16 mouse cellular contexts compared by ENCODE assay signal in the genomic region with DNA sequence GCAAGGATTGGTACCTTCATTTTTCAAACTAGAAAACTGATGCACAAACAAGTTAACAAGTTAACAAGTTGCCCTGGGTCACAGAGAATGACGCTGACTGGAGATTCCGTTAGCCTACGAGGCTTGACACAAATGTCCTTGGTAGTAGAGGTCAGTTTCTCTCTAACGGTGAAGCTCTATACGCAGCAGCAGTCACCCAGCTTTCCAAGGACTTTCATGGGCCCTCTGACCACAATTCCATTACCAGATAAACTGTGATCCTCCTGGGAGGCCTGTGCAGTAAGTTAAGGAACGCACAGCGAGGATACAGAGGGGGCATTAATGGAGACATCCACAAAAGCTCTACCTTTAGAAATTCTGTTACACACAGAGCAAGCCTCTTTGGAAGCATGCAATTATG.
"Had no signal": no experiment of that assay in that cellular context is flagged by ENCODE, and none has a peak within 500 bp of the region (broad histone marks: within the 10 kb centered on the region; RNA-seq: fewer than 3 reads in every experiment).

No protein-coding gene starts in this region.

- ATAC-seq: liver, postnatal 0 days; midbrain, embryonic 15.5 days had no signal

- H3K36me3 ChIP-seq: limb, embryonic 12.5 days; liver, embryonic 13.5 days; lung, embryonic 15.5 days; midbrain, embryonic 15.5 days; neural tube, embryonic 12.5 days had no signal

- H3K9ac ChIP-seq: limb, embryonic 12.5 days; liver, embryonic 13.5 days; liver, postnatal 0 days; lung, embryonic 15.5 days; midbrain, embryonic 15.5 days; neural tube, embryonic 12.5 days had no signal

- DNase-seq: kidney, postnatal 4 days; liver; liver, embryonic 13.5 days; liver, postnatal 0 days; lung, postnatal 14 days; thymus, postnatal 4 days had no signal

- H3K27ac ChIP-seq: kidney, postnatal 0 days; layer of hippocampus, adult 2 months; limb, embryonic 12.5 days; liver, embryonic 13.5 days; lung, embryonic 15.5 days; macrophage; midbrain, embryonic 15.5 days; neural tube, embryonic 12.5 days; stomach, postnatal 0 days had no signal

- H3K4me2 ChIP-seq: limb, embryonic 12.5 days; liver, embryonic 13.5 days; lung, embryonic 15.5 days; midbrain, embryonic 11.5 days; midbrain, embryonic 15.5 days; neural tube, embryonic 12.5 days had no signal

- H3K4me3 ChIP-seq: layer of hippocampus, adult 2 months; limb, embryonic 12.5 days; liver, embryonic 13.5 days; lung, embryonic 15.5 days; megakaryocyte, embryonic 14.5 days; midbrain, embryonic 15.5 days; neural tube, embryonic 12.5 days had no signal

- H3K9me3 ChIP-seq: limb, embryonic 12.5 days; liver, embryonic 13.5 days; lung, embryonic 15.5 days; megakaryocyte, embryonic 14.5 days; midbrain, embryonic 15.5 days; neural tube, embryonic 12.5 days had no signal

- H3K27me3 ChIP-seq: limb, embryonic 12.5 days; liver, embryonic 13.5 days; lung, embryonic 15.5 days; megakaryocyte, embryonic 14.5 days; midbrain, embryonic 15.5 days; neural tube, embryonic 12.5 days had no signal

- H3K4me1 ChIP-seq: liver, embryonic 13.5 days; lung, embryonic 15.5 days had no signal
